Mouse (Mus musculus) stomach, embryonic 14.5 days (tissue): ENCODE measurements at regions not wholly inside any gene's neighbourhood (a gene's known extent, or its start where the extent isn't known, plus 50 kb on each side); places are given as distances from the start of the nearest gene placed in this dataset.

Source experiments
- ATAC-seq: fragments of 200-750 bp; cut with Nextera tagmentation; 2 replicates; pipeline ENCODE4 v1.8.0; 2017; ENCODE audit warnings: low read depth, moderate TSS enrichment; ENCODE audit not compliant: insufficient number of reproducible peaks, insufficient read depth, low FRiP score
- H3K27ac ChIP-seq: fragments of 300-500 bp; sonication (generic); 2 replicates; pipeline ENCODE4 v1.5.1; 2014; ENCODE audit warnings: mild to moderate bottlenecking, low read length, moderate library complexity, mixed read lengths
- H3K27me3 ChIP-seq: fragments of 300-500 bp; sonication (generic); 2 replicates; pipeline ENCODE4 v1.6.1; 2014; ENCODE audit warnings: low read length, control low read depth, mixed read lengths; ENCODE audit not compliant: control insufficient read depth, insufficient read depth
- H3K36me3 ChIP-seq: fragments of 300-500 bp; sonication (generic); 2 replicates; pipeline ENCODE4 v1.6.1; 2014; ENCODE audit warnings: mild to moderate bottlenecking, control low read depth, low read length, moderate library complexity, mixed read lengths; ENCODE audit not compliant: control insufficient read depth, insufficient read depth
- H3K4me1 ChIP-seq: fragments of 300-500 bp; sonication (generic); 2 replicates; pipeline ENCODE4 v1.6.1; 2014; ENCODE audit warnings: low read length, control low read depth, mixed read lengths; ENCODE audit not compliant: control insufficient read depth, insufficient read depth
- H3K4me2 ChIP-seq: fragments of 300-500 bp; sonication (generic); replicated peaks from 2 replicates; pipeline ENCODE4 v1.6.1; 2014; ENCODE audit warnings: low read depth, low read length, control low read depth
- H3K4me3 ChIP-seq: fragments of 300-500 bp; sonication (generic); 2 replicates; pipeline ENCODE4 v1.5.1; 2014; ENCODE audit warnings: low read depth, low read length, control low read depth
- H3K9ac ChIP-seq: fragments of 300-500 bp; sonication (generic); replicated peaks from 2 replicates; pipeline ENCODE4 v1.6.1; 2014; ENCODE audit warnings: low read depth, mild to moderate bottlenecking, control low read depth, low read length, moderate library complexity, mixed read lengths
- H3K9me3 ChIP-seq: fragments of 300-500 bp; sonication (generic); 2 replicates; pipeline ENCODE4 v1.6.1; 2016; ENCODE audit warnings: low read depth, low read length, control low read depth; ENCODE audit not compliant: control insufficient read depth
- WGBS: fragments of 180-500 bp; shearing (Covaris S2); extraction: QIAGEN DNeasy Blood & Tissue Kit; methylation state at CpG from one replicate; pipeline ENCODE4 v1.1.7; 2014; 5-methylcytosine and 5-hydroxymethylcytosine counted together

GRCm38 (mm10) chr12:107156791-107157428, 331.5 kb upstream of the 3110018I06Rik start:
- no peak overlapping the region for H3K27ac ChIP-seq
- no peaks in the 10 kb centered on the region for H3K36me3 ChIP-seq
- H3K9ac ChIP-seq = no peak overlapping the region
- H3K9me3 ChIP-seq = no peaks in the 10 kb centered on the region
- H3K27me3 ChIP-seq = no peaks in the 10 kb centered on the region
- no peak for ATAC-seq
- no peak overlapping the region for H3K4me3 ChIP-seq
- H3K4me1 ChIP-seq = no peaks in the 10 kb centered on the region; the same call in 1 of the 2 replicates
- 74% methylated on average over 8 of the region's 8 CpGs for WGBS
- H3K4me2 ChIP-seq = no peak overlapping the region

- Histone ChIP-seq H3K9me3 (no peaks in the 10 kb centered on the region), H3K4me3 (no peak overlapping the region), H3K4me1 (no peaks in the 10 kb centered on the region; the same call in 1 of the 2 replicates), H3K9ac (no peak overlapping the region), H3K27me3 (no peaks in the 10 kb centered on the region), H3K27ac (no peak overlapping the region), H3K36me3 (no peaks in the 10 kb centered on the region), H3K4me2 (no peak overlapping the region)
- no peak for ATAC-seq
- 66% methylated on average over 5 of the region's 5 CpGs for WGBS
These were observed 329.3 kb upstream of the 3110018I06Rik start for GRCm38 (mm10) chr12:107159126-107159525.

- Histone ChIP-seq H3K4me3 (no peak overlapping the region), H3K4me1 (no peaks in the 10 kb centered on the region; the same call in 1 of the 2 replicates), H3K9ac (no peak overlapping the region), H3K9me3 (no peaks in the 10 kb centered on the region), H3K27ac (no peak overlapping the region), H3K36me3 (no peaks in the 10 kb centered on the region), H3K4me2 (no peak overlapping the region), H3K27me3 (no peaks in the 10 kb centered on the region)
- ATAC-seq = no peak
- WGBS = 6% methylated on average over 7 of the region's 7 CpGs
These were observed 328.3 kb upstream of the 3110018I06Rik start for GRCm38 (mm10) chr12:107160137-107160536.

- Histone ChIP-seq H3K4me3 (no peak overlapping the region), H3K36me3 (no peaks in the 10 kb centered on the region), H3K4me2 (no peak overlapping the region), H3K27me3 (no peaks in the 10 kb centered on the region), H3K9ac (no peak overlapping the region), H3K4me1 (no peaks in the 10 kb centered on the region; the same call in 1 of the 2 replicates), H3K27ac (no peak overlapping the region), H3K9me3 (no peaks in the 10 kb centered on the region)
- no peak for ATAC-seq
- 28% methylated on average over 6 of the region's 6 CpGs for WGBS
These were observed 327.8 kb upstream of the 3110018I06Rik start for GRCm38 (mm10) chr12:107160628-107161027.

- H3K4me2 ChIP-seq = no peak overlapping the region
- H3K36me3 ChIP-seq = no peaks in the 10 kb centered on the region
- ATAC-seq = no peak
- no peaks in the 10 kb centered on the region for H3K9me3 ChIP-seq
- no peak overlapping the region for H3K9ac ChIP-seq
- no peak overlapping the region for H3K27ac ChIP-seq
- H3K4me1 ChIP-seq = no peaks in the 10 kb centered on the region
- WGBS = 49% methylated on average over 7 of the region's 7 CpGs
- no peak overlapping the region for H3K4me3 ChIP-seq
- no peaks in the 10 kb centered on the region for H3K27me3 ChIP-seq
These were observed 317.5 kb upstream of the 3110018I06Rik start for GRCm38 (mm10) chr12:107170926-107171325.

- Histone ChIP-seq H3K4me3 (no peak overlapping the region), H3K4me2 (no peak overlapping the region), H3K27me3 (no peaks in the 10 kb centered on the region), H3K9me3 (no peaks in the 10 kb centered on the region), H3K27ac (no peak overlapping the region), H3K9ac (no peak overlapping the region), H3K4me1 (no peaks in the 10 kb centered on the region), H3K36me3 (no peaks in the 10 kb centered on the region)
- 76% methylated on average over 15 of the region's 15 CpGs for WGBS
- no peak for ATAC-seq
These were observed 316.8 kb upstream of the 3110018I06Rik start for GRCm38 (mm10) chr12:107171676-107172075.

- ATAC-seq = no peak
- no peak overlapping the region for H3K4me3 ChIP-seq
- no peaks in the 10 kb centered on the region for H3K36me3 ChIP-seq
- WGBS = 50% methylated on average over 6 of the region's 6 CpGs
- no peaks in the 10 kb centered on the region for H3K27me3 ChIP-seq
- H3K4me2 ChIP-seq = no peak overlapping the region
- no peak overlapping the region for H3K27ac ChIP-seq
- no peaks in the 10 kb centered on the region for H3K4me1 ChIP-seq
- no peaks in the 10 kb centered on the region for H3K9me3 ChIP-seq
- H3K9ac ChIP-seq = no peak overlapping the region
These were observed 309.8 kb upstream of the 3110018I06Rik start for GRCm38 (mm10) chr12:107178676-107179075.

GRCm38 (mm10) chr12:107180501-107180900, 307.9 kb upstream of the 3110018I06Rik start:
- ATAC-seq = no peak
- no peak overlapping the region for H3K4me2 ChIP-seq
- WGBS = 89% methylated on average over 3 of the region's 3 CpGs
- H3K9me3 ChIP-seq = no peaks in the 10 kb centered on the region
- H3K4me1 ChIP-seq = no peaks in the 10 kb centered on the region
- H3K27me3 ChIP-seq = no peaks in the 10 kb centered on the region
- no peak overlapping the region for H3K4me3 ChIP-seq
- H3K36me3 ChIP-seq = no peaks in the 10 kb centered on the region
- no peak overlapping the region for H3K9ac ChIP-seq
- H3K27ac ChIP-seq = no peak overlapping the region

GRCm38 (mm10) chr12:107181291-107181690, 307.1 kb upstream of the 3110018I06Rik start:
- Histone ChIP-seq H3K4me3 (no peak overlapping the region), H3K4me1 (no peaks in the 10 kb centered on the region), H3K9ac (no peak overlapping the region), H3K4me2 (no peak overlapping the region), H3K27ac (no peak overlapping the region), H3K36me3 (no peaks in the 10 kb centered on the region), H3K9me3 (no peaks in the 10 kb centered on the region), H3K27me3 (no peaks in the 10 kb centered on the region)
- 65% methylated on average over 9 of the region's 9 CpGs for WGBS
- ATAC-seq = no peak
